Mouse (Mus musculus) heart, embryonic 13.5 days (tissue): Measurements from ENCODE around the gene Gm20661. TPM values are rescaled to one million over a fixed set of nuclear protein-coding genes. Genes with fewer than 3 reads are reported as not detected.

ENCODE experiments used
- polyA plus RNA-seq: library from polyadenylated mRNA; unstranded; fragments of >200 nt; fragmentation: Nextera tagmentation; extraction: Ambion mirVana; gene quantifications from 2 replicates; pipeline ENCODE4 v1.2.1, GENCODE M21; 2015

Gene Gm20661
- polyA plus RNA-seq, 1 experiment from 2014 or later: 3.8 TPM

Other genes with a start within 250 kb of the Gm20661 start
- gene Rbm5, start 212.1 kb upstream of the Gm20661 start, polyA plus RNA-seq: 121 and 125 TPM in 2 replicates
- 46.5 and 48.4 TPM in 2 replicates for gene Rbm6, start 109.8 kb upstream of the Gm20661 start, polyA plus RNA-seq
- 8.1 and 9.1 TPM in 2 replicates for gene Mon1a, start 94.9 kb upstream of the Gm20661 start, polyA plus RNA-seq
- gene Mst1r, start 76.2 kb upstream of the Gm20661 start, polyA plus RNA-seq: 2.7 and 4.1 TPM in 2 replicates
- gene Actl11, start 54.6 kb upstream of the Gm20661 start, polyA plus RNA-seq: not detected in 2 replicates
- 0.63 and 1.0 TPM in 2 replicates for gene Camkv, start 47.4 kb upstream of the Gm20661 start, polyA plus RNA-seq
- 11.9 and 12.4 TPM in 2 replicates for gene Traip, start 32.9 kb upstream of the Gm20661 start, polyA plus RNA-seq
- gene Uba7, start 7.6 kb upstream of the Gm20661 start, polyA plus RNA-seq: 31.7 and 35.0 TPM in 2 replicates
- gene Inka1, start 2.8 kb downstream of the Gm20661 start, polyA plus RNA-seq: 50.6 and 52.7 TPM in 2 replicates
- 7.6 and 7.7 TPM in 2 replicates for gene Cdhr4, start 9.4 kb downstream of the Gm20661 start, polyA plus RNA-seq
- gene Gm20662, start 13.3 kb downstream of the Gm20661 start, polyA plus RNA-seq: 0.71 TPM in 1 of 2 replicates, not detected in the other
- gene Ip6k1, start 19.4 kb downstream of the Gm20661 start, polyA plus RNA-seq: 37.0 and 40.7 TPM in 2 replicates
- gene Gmppb, start 66.2 kb downstream of the Gm20661 start, polyA plus RNA-seq: 21.4 and 23.3 TPM in 2 replicates
- 1.9 and 2.3 TPM in 2 replicates for gene Amigo3, start 70.1 kb downstream of the Gm20661 start, polyA plus RNA-seq
- 0.20 and 0.59 TPM in 2 replicates for gene Mst1, start 97.4 kb downstream of the Gm20661 start, polyA plus RNA-seq
- gene Rnf123, start 100.3 kb downstream of the Gm20661 start, polyA plus RNA-seq: 29.4 and 30.9 TPM in 2 replicates
- gene Apeh, start 111.5 kb downstream of the Gm20661 start, polyA plus RNA-seq: 51.3 and 62.5 TPM in 2 replicates
- gene Bsn, start 207.3 kb downstream of the Gm20661 start, polyA plus RNA-seq: 0.32 and 0.36 TPM in 2 replicates